Mouse (Mus musculus): ENCODE data around the gene Ppp2r2d. TPM values are rescaled to one million over a fixed set of nuclear protein-coding genes. Genes with fewer than 3 reads are reported as not detected.

The Ppp2r2d gene
- 24.2 and 27.9 TPM in 2 replicates for polyA plus RNA-seq (2015; fragmentation: Nextera tagmentation; extraction: Ambion mirVana)

GRCm38 (mm10) chr7:138845544-138846391 lies at the start of gene Ppp2r2d, which contains the start of gene Mapk1ip1:
TSS of gene Ppp2r2d (plus strand) at chr7:138846079.
TSS of gene Mapk1ip1 (minus strand) at chr7:138846273.

GRCm38 (mm10) chr7:138909277-138910192 lies 63.7 kb downstream of the Ppp2r2d start, which contains the start of gene Bnip3:
TSS of gene Bnip3 (minus strand) at chr7:138909519.

Other genes starting within 250 kb of the Ppp2r2d start
- 9.7 and 11.8 TPM in 2 replicates for gene Mapk1ip1, start 194 bp downstream of the Ppp2r2d start, polyA plus RNA-seq (2015; fragmentation: Nextera tagmentation; extraction: Ambion mirVana)
- gene Bnip3, start 63.4 kb downstream of the Ppp2r2d start, polyA plus RNA-seq (2015; fragmentation: Nextera tagmentation; extraction: Ambion mirVana) = 79.2 and 113 TPM in 2 replicates
- gene Jakmip3, start 94.7 kb downstream of the Ppp2r2d start, polyA plus RNA-seq (2015; fragmentation: Nextera tagmentation; extraction: Ambion mirVana) = 0.11 TPM in 1 of 2 replicates, not detected in the other
- gene Dpysl4, start 239.9 kb downstream of the Ppp2r2d start, polyA plus RNA-seq (2015; fragmentation: Nextera tagmentation; extraction: Ambion mirVana) = 2.7 and 2.9 TPM in 2 replicates

Data from urinary bladder, postnatal 0 days (tissue).